Mouse (Mus musculus) adrenal gland, adult (tissue): ENCODE measurements around the gene Olfr1122.
"Not testable (repeated sequence)": the region's sequence is repeated elsewhere in the genome, so short reads cannot be mapped to it uniquely, and the experiment has no call there.

Source experiments
- DNase-seq, 2 experiments: peaks; one replicate each; pipeline ENCODE4 v3.0.0; 2022 to 2023; ENCODE audit warnings: low spot score in 1 of 2; ENCODE audit not compliant: inconsistent age in 2 of 2

The Olfr1122 gene

GRCm38 (mm10) chr2:87385549-87385948 lies at the start of gene Olfr1122:
Olfr1122 (plus strand) TSS chr2:87385849.
- no peak for DNase-seq

- no peak for DNase-seq
Measured at GRCm38 (mm10) chr2:87354515-87354914, 31.1 kb upstream of the Olfr1122 start, which contains the start of gene Olfr1120. Olfr1120 (plus strand) TSS chr2:87354815.

DNA sequence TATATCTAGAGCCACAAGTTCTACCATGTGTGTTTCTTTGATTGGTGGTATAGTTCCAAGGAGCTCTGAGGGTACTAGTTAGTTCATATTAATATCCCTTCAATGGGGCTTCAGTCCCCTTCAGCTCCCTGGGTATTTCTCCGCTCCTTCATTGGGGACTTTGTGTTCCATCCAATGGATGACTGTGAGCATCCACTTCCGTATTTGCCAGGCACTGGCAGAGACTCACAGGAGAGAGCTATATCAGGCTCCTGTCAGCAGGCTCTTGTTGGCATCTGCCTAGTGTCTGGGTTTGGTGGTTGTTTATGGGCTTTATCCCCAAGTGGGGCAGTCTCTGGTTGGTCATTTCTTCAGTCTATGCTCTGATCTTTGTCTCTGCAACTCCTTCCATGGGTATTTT lies 25.5 kb upstream of the Olfr1122 start:
- DNase-seq = not testable (repeated sequence)

DNA sequence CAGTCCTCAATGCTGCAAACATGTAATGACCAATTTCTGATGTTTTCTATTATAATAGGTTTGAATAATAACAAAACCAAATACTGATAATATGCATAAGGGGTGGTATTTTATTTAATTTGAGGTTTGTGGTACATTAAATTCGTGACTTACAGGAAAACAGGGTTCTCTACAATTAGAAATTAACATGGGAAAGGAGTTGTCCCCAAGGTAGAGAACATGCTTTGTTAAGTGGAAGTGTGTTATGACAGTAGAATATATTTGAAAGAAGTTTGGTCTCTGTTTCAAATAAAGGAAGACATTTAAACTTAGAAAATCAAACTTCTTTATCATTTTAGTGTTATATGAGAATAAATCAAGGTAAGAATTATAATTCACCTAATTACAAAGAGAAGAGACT lies 16.1 kb upstream of the Olfr1122 start, which contains the start of gene Olfr1121:
TSS of gene Olfr1121 (plus strand) at position 301 of the 400 bp plus-strand sequence.
- no peak for DNase-seq

- DNase-seq = no peak
Measured at GRCm38 (mm10) chr2:87371726-87372125, 13.9 kb upstream of the Olfr1122 start.

DNA sequence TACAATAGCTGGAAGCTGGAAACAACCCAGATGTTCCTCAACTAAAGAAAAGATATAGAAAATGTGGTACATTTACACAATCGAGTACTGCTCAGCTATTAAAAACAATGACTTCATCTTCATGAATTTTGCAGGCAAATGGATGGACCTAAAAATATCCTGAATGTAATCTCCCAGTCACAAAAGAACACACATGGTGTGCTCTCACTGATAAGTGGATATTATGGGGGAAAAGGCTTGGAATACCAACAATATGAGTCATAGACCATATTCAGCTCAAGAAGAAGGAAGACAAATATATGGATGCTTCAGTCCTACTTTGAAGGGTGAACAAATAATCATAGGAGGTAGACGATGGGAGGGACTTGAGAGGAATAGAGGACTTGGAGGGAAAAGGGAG lies 1.7 kb upstream of the Olfr1122 start:
- no peak for DNase-seq

GRCm38 (mm10) chr2:87393605-87394004 lies 8.0 kb downstream of the Olfr1122 start:
- DNase-seq = not testable (repeated sequence)

GRCm38 (mm10) chr2:87394686-87395085 lies 9.0 kb downstream of the Olfr1122 start:
- DNase-seq = not testable (repeated sequence)

DNA sequence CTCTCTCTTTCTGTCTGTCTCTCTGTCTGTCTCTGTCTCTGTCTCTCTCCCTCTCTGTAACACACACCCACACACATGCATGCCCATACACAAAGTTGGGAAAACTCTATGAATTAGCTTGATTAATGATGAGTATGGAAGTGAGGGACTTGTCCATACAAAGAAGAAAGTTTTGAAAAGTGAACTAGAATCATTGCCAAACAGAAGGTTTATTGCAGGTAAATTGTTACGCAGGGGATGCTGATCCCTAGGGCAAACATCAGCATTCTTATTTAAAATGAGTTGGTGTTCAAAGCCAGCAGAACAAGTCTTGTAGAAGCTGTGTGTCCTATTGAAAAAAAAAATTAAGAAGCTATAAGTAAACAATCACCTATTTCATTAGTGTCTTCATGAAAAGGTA lies 30.7 kb downstream of the Olfr1122 start, which contains the start of gene Olfr1123:
TSS of gene Olfr1123 (plus strand) at position 301 of the 400 bp plus-strand sequence.
- DNase-seq = no peak

DNA sequence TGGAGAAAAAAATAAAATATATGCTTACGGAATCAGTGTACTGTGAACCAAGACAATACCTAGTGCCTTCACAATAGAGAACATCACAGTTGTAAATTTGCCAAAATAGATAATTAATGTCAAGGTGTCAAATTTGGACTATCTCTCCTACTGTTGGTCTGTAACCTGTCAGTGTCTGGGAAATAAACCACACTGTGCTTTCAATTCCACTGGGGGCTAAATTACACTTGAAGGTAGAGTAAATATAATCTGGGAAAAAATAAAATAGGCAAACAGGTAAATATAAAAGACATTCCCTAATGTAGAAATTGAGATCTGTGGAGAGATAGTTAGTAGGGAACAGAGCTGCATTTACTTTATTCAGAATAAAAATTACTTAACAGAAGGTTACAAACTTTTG lies 44.3 kb downstream of the Olfr1122 start, which contains the start of gene Olfr1124:
TSS of gene Olfr1124 (plus strand) at position 301 of the 400 bp plus-strand sequence.
- no peak for DNase-seq

DNA sequence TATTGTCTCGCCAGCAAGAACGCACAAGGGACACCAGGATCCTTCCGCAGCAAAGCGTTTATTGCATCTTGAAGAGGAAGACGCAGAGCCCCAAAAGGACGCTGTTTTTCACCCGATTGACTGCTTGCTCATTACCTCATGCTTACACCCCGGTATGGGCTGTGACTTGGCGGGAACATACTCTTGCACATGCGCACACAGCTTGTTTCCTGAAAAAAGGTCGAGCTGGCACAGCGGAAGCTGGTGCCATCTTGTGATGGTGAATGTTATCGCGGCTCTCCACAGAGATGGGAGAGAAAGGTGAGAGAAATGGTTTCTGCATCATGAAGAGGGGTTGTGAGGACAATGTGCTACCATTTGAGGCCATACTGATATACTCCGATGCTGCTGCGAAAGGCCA lies 52.1 kb downstream of the Olfr1122 start:
- no peak for DNase-seq
